Mouse (Mus musculus) induced T-regulatory cell, adult 2 months (primary cell): Measurements from ENCODE around the gene Hgd.

Experiments
- DNase-seq: peaks from one replicate; pipeline ENCODE4 v3.0.0-alpha.2; 2012; ENCODE audit warnings: low read depth

Gene Hgd

GRCm38 (mm10) chr16:37675326-37675725 is 95.4 kb downstream of the Hgd start:
- no peak for DNase-seq

GRCm38 (mm10) chr16:37676024-37676676 is 96.2 kb downstream of the Hgd start:
- no peak for DNase-seq

DNA sequence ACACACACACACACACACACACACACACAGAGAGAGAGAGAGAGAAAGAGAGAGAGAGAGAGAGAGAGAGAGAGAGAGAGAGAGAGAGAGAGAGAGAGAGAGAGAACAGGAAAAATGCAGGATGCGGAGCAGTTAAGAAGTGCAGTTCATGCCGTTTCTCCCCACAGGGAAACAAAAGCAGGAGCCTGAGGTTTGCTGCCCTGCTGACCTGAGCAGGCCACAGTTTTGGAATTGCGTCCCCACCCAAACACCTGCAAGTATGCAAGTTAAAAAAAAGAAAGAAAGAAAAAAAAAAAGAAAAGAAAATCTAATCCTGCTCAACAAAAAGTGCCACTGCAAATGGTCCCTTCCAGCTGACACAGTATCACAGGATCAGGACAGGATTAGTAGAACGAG is 96.7 kb downstream of the Hgd start:
- DNase-seq = no peak

DNA sequence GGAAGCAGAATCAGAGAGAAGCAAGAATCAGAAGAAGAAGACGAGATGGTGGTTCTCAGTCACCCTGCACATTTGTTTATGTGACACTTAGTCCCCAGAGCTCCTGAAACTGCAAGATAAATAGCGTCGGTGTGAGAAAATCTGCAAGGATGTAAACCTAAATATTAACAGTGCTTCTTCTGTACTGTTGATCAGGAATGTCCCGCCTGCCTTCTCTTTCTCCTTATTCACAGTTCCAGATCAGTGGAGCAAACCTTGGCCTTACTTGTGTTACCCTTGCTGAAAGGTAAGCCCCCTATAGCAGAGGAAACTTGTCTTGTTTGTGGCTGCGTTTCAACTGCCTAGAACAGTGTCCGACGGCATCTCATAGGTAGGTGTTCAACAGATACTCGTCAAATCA is 97.6 kb downstream of the Hgd start:
- no peak for DNase-seq

- DNase-seq = no peak
These were observed 100.3 kb downstream of the Hgd start for GRCm38 (mm10) chr16:37680216-37680615.

GRCm38 (mm10) chr16:37680831-37681230 is 100.9 kb downstream of the Hgd start:
- DNase-seq = no peak
